Mouse (Mus musculus) mesoderm, embryonic 11.5 days (tissue): ENCODE measurements around the gene Atp8a2.

Experiments
- DNase-seq: peaks from one replicate; pipeline ENCODE4 v3.0.0-alpha.2; 2012; ENCODE audit warnings: low read depth, low spot score

Gene Atp8a2

DNA sequence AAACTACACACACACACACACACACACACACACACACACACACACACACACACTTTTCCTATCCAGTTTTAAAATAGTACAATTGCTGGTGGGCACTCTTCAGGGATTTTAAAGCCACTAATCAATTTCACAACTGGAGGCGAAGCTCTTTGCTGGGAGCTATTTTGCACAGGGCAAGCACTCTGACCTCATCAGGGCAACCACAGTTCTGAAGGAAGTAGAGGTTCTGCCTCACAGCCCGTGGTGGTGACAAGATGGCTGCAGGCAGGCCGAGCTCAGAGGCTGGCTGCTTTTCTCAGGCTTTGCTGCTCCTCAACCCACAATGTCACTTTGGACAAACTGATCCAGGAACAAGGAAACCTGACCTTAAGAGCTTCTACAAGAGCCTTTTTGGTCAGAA, 590.0 kb downstream of the Atp8a2 start:
- no peak for DNase-seq

DNA sequence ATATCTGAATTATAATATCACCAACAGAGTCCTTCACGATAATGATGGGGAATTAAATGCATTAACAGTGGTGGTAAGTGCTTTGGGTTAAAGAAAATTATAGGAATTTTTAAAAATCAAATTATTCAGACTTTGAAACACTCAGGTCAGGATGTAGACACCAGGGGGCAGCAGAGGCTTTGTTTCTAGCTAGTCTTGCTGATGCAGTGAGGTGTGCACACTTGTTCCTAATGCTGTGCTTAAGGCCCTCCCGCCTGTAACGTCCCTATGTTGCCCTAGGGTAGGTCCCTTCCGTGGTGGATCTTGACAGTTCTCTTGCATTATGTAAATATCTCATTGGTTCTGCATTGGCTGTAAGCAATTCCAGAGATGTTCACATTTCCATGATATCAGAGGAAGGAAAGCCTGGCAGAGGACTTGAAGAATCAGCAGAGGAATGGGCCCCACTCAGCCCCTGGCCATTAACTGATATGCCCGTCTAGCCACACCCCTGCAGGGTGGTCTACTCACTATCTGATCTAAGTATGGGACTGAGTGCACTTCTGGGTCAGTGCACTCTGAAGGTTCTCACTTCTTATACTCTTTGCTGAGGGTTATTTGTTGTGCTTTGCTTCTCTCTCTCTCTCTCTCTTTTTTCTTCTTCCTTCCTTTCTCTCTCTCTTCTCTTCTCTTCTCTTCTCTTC, 591.2 kb downstream of the Atp8a2 start:
- DNase-seq = peak; percentile 74

DNA sequence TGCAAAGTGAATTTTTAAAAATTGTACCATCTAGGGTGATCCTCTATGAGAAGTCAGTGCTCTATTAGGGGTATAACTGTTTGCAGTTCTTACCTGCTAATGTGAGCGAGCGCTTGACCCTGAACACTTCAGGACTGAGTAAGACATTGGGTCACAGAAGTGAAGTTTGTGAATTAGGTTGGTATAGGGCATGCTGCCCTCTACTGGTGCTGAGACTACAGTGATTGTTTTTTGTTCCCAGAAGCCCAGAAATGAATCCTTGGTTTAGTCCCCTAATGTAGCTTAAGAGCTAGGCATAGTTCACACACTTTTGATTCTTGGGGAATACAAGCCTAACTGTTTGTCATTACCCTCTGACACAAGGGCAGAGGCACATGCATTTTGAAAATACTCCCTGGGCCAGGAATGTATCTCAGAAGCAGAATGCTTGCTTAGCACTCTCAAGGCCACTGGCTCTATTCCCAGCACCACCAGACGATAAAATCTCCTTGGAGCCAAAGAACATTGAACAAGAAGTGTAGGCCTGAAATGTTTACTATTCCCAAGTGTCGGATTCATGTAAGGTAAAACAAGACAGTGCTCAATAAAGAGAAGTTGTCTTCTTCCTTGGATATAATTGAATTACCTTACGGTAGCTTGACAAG, 592.9 kb downstream of the Atp8a2 start:
- peak; percentile 26 for DNase-seq

DNA sequence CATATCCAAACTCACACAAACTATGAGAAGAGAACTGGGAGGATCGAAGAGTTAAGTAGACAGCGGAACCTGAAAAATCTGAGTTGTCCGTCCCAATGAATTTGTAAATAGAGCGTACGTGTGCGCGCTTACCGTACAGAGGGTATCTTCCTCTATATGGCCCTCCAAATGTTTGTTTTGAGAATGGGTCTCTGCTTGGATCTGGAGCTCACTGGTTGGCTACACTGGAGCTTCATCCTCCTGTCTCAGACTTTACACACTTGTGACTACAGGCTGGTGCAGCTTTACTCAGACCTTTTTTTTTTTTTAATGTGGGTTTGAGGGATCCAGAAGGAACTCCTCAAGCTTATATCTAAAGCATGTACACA, 598.7 kb downstream of the Atp8a2 start:
- no peak for DNase-seq

DNA sequence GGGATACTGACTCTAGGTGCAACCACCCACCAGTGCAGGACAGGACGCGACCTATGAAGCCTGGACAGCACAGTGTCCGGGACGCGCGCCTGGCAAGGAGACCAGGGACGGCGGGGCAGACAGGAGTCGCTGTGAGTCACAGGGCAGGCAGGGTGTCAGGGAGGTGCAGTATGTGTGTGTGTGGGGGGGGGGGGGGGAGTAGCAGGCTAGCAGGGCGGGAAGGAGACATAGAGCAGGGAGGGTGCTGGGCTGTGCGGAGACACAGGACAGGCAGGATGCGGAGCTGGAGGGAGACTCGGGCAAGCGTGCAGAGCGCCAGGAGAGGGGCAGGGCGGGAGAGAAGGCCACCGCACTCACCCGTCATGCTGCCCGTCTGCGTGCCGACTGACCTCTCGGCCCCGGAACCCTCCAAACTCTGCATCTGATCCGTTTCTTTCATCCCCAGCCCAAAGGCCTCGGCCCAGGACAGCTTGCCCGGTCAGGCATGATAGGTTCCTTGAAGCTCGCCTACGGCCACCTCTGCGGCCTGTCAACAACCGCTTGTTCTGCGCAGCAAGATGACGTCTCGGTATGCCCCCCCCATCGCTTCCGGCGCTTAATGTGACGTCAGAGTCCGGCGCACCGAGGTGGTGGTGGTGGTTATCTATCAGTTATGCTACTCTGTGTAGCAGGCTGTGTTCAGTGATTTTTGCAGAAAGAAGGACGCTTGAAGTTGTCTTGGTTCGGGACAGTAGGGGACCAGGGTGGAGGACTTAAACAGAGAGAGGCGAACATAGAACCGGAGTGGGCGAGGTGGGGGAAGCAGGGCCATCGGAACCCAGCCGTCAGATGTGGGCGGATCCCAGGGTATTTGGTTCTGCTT, 599.4 kb downstream of the Atp8a2 start, which contains the start of gene Cdadc1:
TSS of gene Cdadc1 (minus strand) at position 562 of the 862 bp plus-strand sequence.
- DNase-seq = peak; percentile 94

DNA sequence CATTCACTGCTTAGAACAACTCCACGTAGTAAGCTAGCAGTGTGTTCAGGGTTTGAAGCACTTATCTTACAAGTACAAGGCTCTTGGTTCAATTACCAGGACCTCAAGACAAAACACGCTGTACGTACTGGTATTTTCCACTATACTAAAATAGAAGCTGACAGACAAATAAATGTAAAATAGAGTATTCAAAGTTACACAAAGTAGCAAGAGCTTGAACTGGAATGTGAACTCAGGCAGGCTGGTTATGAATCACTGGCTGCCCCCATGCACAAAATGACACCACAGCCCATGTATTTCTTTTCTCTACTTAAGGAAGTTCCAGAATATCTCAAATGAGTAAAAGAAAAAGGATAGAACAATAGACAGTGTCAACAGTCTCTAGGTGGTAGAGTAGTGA, 602.0 kb downstream of the Atp8a2 start:
- no peak for DNase-seq

DNA sequence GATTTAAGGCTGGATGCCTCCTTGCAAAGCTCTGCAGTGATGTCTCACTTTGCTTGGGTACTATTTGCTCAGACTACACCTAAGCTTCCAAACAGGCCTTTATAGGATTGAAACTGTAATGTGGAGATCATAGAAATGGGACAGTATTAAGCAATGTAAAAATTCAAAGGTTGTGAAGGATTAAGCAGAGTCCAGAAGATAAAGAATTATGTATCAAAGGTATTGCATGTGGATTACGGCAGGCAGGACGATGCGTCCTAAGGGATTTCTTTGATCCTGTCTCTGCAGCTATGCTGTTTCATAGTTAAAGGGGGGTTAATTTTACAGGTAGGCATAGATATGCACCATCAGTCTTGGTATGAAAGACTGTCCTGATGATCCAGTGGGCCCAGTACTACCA, 604.4 kb downstream of the Atp8a2 start:
- no peak for DNase-seq

DNA sequence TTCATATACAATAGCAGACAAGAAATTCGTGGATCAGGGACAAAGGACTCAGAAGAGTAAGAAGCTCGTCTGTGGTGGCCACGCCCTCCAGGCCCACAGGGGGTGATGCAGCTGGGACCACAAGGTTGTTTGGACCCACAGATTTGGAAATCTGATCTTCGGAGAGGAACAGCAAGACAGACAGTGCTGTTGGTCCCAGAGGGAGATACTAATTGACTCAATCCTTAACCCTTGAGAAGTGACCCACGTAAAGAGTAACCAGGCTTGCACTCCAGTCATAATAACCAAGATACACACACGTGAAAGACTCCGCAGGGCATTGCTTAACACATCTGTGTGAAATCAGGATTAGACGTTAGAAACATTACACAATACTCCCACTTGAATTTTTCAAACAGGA, 605.1 kb downstream of the Atp8a2 start:
- no peak for DNase-seq

DNA sequence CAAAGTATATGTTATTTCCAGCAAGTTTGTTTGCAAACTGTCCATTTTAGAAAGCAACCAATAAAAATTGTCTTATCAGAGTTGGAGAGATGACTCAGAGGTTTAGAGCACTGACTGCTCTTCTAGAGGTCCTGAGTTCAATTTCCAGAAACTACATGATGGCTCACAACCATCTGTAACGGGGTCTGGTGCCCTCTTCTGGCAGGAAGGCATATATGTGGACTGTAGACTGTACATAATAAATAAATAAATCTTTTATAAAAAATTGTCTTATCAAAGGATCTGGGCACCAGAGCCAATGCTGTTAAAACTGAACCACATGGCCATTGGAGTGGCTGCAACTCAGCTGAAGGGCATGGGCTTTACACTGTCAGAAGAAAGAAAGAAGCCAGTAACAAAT, 606.4 kb downstream of the Atp8a2 start:
- DNase-seq = peak; percentile 13
